Comparison of ENCODE assay signal across 8 mouse cellular contexts in the genomic region with DNA sequence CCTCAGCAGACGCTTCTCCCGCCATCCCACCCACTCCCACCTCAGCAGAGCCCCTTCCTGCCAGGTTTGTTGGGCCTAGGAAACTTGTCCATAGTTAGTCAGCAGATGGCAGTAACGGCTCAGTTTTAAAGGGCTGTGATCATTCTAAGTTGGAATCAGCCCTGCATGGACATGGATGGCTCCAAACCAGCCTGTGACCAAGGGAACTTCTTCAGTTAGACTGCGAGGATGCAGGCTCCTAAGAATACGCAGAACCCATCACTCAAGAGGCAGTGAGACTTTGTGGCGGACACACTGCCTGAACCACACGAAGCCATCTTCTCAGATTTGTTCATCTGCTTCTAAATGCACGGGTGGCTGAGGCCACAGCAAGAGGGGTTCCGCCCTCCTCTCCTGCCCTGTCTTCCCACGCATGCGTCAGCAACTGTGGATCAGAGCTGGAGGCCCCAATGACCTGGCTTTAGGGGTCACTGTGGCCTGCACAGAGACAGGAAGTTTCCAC. TPM values are rescaled to one million over a fixed set of nuclear protein-coding genes. Genes with fewer than 3 reads are reported as not detected.
DNase-seq lines count a peak whose midpoint lies in the region; ATAC-seq and TF ChIP-seq lines count a peak whose summit lies in the region.

No protein-coding gene starts in this region.

- peaks cover 8 to 10% of the 10 kb centered on the region in 2 experiments; a peak in 3 of 4 replicates for H3K4me1 ChIP-seq in CH12.LX (ENCODE audit: control insufficient read depth in 1 of 2, insufficient read depth in 2 of 2)
- no peaks in the 10 kb centered on the region for H3K4me1 ChIP-seq in brown adipose tissue, adult 24 weeks (ENCODE audit: control insufficient read depth, insufficient read depth, insufficient read length, low read length)
- H3K4me1 ChIP-seq in forebrain, embryonic 12.5 days: peaks cover 3% of the 10 kb centered on the region; the same call in 1 of the 2 replicates
- no peaks in the 10 kb centered on the region for H3K4me1 ChIP-seq in heart, postnatal 0 days (ENCODE audit: control insufficient read depth, insufficient read depth)
- peaks cover 4% of the 10 kb centered on the region; the same call in 1 of the 2 replicates for H3K4me1 ChIP-seq in liver, embryonic 12.5 days

- no peaks in the 10 kb centered on the region for H3K27me3 ChIP-seq in CH12.LX (replicated peaks)
- H3K27me3 ChIP-seq in forebrain, embryonic 12.5 days: no peaks in the 10 kb centered on the region
- no peaks in the 10 kb centered on the region for H3K27me3 ChIP-seq in heart, postnatal 0 days (ENCODE audit: control insufficient read depth, insufficient read depth, low read length)
- no peaks in the 10 kb centered on the region for H3K27me3 ChIP-seq in liver, embryonic 12.5 days (replicated peaks)

- TF ChIP-seq POLR2A in CH12.LX (IDR thresholded peaks at IDR 0.05; ENCODE audit: low read depth, low read length): no peak

- H3K27ac ChIP-seq in CH12.LX (ENCODE audit: insufficient read depth, low read depth): no peak overlapping the region
- H3K27ac ChIP-seq in brown adipose tissue, adult 24 weeks (replicated peaks; ENCODE audit: low read depth, low read length): peak overlapping the region; percentile 66
- no peak overlapping the region for H3K27ac ChIP-seq in forebrain, embryonic 12.5 days
- no peak overlapping the region for H3K27ac ChIP-seq in heart, postnatal 0 days (ENCODE audit: low read depth)
- H3K27ac ChIP-seq in liver, embryonic 12.5 days: no peak overlapping the region

- in situ Hi-C loops in CH12.LX (cut with MboI; ENCODE audit: low pct_ligation_motif_present, low pct_unique_long_range_greater_than_20kb, low sequenced_read_pairs): loop anchor here (25.0 kb wide), 1 partner anchor 437 kb away; no protein-coding TSS in a partner anchor

- H3K4me3 ChIP-seq in CH12.LX (replicated peaks in 1 of 3; ENCODE audit: low read depth in 2 of 3, low read length in 2 of 3, poor library complexity in 1 of 3): no peak overlapping the region
- peak overlapping the region; percentile 41 for H3K4me3 ChIP-seq in brown adipose tissue, adult 24 weeks (ENCODE audit: insufficient read depth, low read depth, low read length)
- H3K4me3 ChIP-seq in forebrain, embryonic 12.5 days (replicated peaks): no peak overlapping the region
- H3K4me3 ChIP-seq in heart, postnatal 0 days (ENCODE audit: low read depth, low read length): no peak overlapping the region
- H3K4me3 ChIP-seq in liver, embryonic 12.5 days: no peak overlapping the region

- TF ChIP-seq CTCF in CH12.LX (conservative IDR thresholded peaks at IDR 0.05 in 1 of 2, IDR thresholded peaks at IDR 0.05 in 1 of 2; ENCODE audit: low read depth in 2 of 2, low read length in 2 of 2): peak; percentile 17 to 85; a peak in 2 of 4 replicates
- TF ChIP-seq CTCF in heart, postnatal 0 days (IDR thresholded peaks at IDR 0.05; ENCODE audit: low read depth): peak; percentile 82

- dilution Hi-C loops in CH12.LX (cut with MboI; ENCODE audit: extremely low pct_ligation_motif_present, extremely low pct_unique_long_range_greater_than_20kb, low sequenced_read_pairs): no loop called here

- TF ChIP-seq RAD21 in CH12.LX (IDR thresholded peaks at IDR 0.05; ENCODE audit: low read depth, low read length): peak; percentile 90

- DNase-seq in CH12.LX (ENCODE audit: extremely low read depth): peak; percentile 58
- peak; percentile 80 for DNase-seq in heart, postnatal 0 days (ENCODE audit: low spot score)
- DNase-seq in kidney, postnatal 14 days: peak; percentile 83
- peak; percentile 59 for DNase-seq in neural tube, embryonic 10.5 days (ENCODE audit: extremely low spot score, low spot score)
- peak; percentile 52 for DNase-seq in thymus, postnatal 14 days

- H3K9me3 ChIP-seq in CH12.LX (replicated peaks; ENCODE audit: low read length): peaks cover 8% of the 10 kb centered on the region
- no peaks in the 10 kb centered on the region for H3K9me3 ChIP-seq in forebrain, embryonic 12.5 days
- H3K9me3 ChIP-seq in heart, postnatal 0 days (replicated peaks; ENCODE audit: control insufficient read depth, low read length): no peaks in the 10 kb centered on the region
- no peaks in the 10 kb centered on the region for H3K9me3 ChIP-seq in liver, embryonic 12.5 days (replicated peaks)

- no peak for TF ChIP-seq EP300 in CH12.LX (IDR thresholded peaks at IDR 0.05; ENCODE audit: low read length)
- TF ChIP-seq EP300 in heart, postnatal 0 days (IDR thresholded peaks at IDR 0.05; ENCODE audit: low read depth): no peak

- WGBS in forebrain, embryonic 12.5 days: 44% methylated on average over 11 of the region's 11 CpGs
- WGBS in heart, postnatal 0 days: 27% methylated on average over 11 of the region's 11 CpGs
- WGBS in liver, embryonic 12.5 days (ENCODE audit: insufficient replicate concordance): 23% methylated on average over 11 of the region's 11 CpGs

- no peak overlapping the region for H3K4me2 ChIP-seq in CH12.LX (ENCODE audit: insufficient read depth, low read depth, poor library complexity, severe bottlenecking)
- H3K4me2 ChIP-seq in forebrain, embryonic 12.5 days: no peak overlapping the region
- H3K4me2 ChIP-seq in heart, postnatal 0 days (ENCODE audit: low read depth, low read length): peak overlapping the region; percentile 10; the same call in 1 of the 2 replicates
- peak overlapping the region; percentile 23; the same call in 1 of the 2 replicates for H3K4me2 ChIP-seq in liver, embryonic 12.5 days

- peaks cover 0 to 13% of the 10 kb centered on the region in 2 experiments for H3K36me3 ChIP-seq in CH12.LX (replicated peaks in 1 of 2; ENCODE audit: control insufficient read depth in 1 of 2, insufficient read depth in 1 of 2, low read length in 1 of 2)
- H3K36me3 ChIP-seq in forebrain, embryonic 12.5 days (replicated peaks): no peaks in the 10 kb centered on the region
- no peaks in the 10 kb centered on the region for H3K36me3 ChIP-seq in heart, postnatal 0 days (replicated peaks; ENCODE audit: control insufficient read depth, insufficient read depth, low read length)
- no peaks in the 10 kb centered on the region for H3K36me3 ChIP-seq in liver, embryonic 12.5 days

- H3K79me2 ChIP-seq in CH12.LX (replicated peaks; ENCODE audit: control insufficient read depth, extremely low read depth, insufficient read depth, poor library complexity, severe bottlenecking): no peaks in the 10 kb centered on the region

- peak; percentile 82 for ATAC-seq in forebrain, embryonic 12.5 days (ENCODE audit: low FRiP score)
- peak; percentile 78 for ATAC-seq in heart, postnatal 0 days (ENCODE audit: insufficient read depth, low read depth)
- 0 out of 2 replicates have a peak, but pooled peaks have one; percentile 33 for ATAC-seq in liver, embryonic 12.5 days

- H3K9ac ChIP-seq in CH12.LX (ENCODE audit: insufficient read depth, low read depth): no peak overlapping the region
- no peak overlapping the region for H3K9ac ChIP-seq in forebrain, embryonic 12.5 days
- H3K9ac ChIP-seq in heart, postnatal 0 days (replicated peaks; ENCODE audit: low read depth, low read length): no peak overlapping the region
- no peak overlapping the region for H3K9ac ChIP-seq in liver, embryonic 12.5 days

TF ChIP-seq in CH12.LX, 34 proteins besides CTCF, POLR2A, EP300 and RAD21 (continues in another document):
- no peak for TF ChIP-seq MEF2A (IDR thresholded peaks at IDR 0.05; ENCODE audit: borderline replicate concordance, low read depth, low read length)
- no peak for TF ChIP-seq UBTF (IDR thresholded peaks at IDR 0.05; ENCODE audit: low read depth, low read length)
- TF ChIP-seq HCFC1 (IDR thresholded peaks at IDR 0.05; ENCODE audit: low read depth, low read length): no peak
- no peak for TF ChIP-seq ETS1 (conservative IDR thresholded peaks at IDR 0.05; ENCODE audit: low read depth, low read length)
- no peak for TF ChIP-seq ZNF384 (IDR thresholded peaks at IDR 0.05; ENCODE audit: low read depth, low read length)
- TF ChIP-seq TCF12 (IDR thresholded peaks at IDR 0.05; ENCODE audit: low read depth, low read length): no peak; the same call in 1 of the 2 replicates
- TF ChIP-seq PAX5 (IDR thresholded peaks at IDR 0.05; ENCODE audit: low read length): no peak
- TF ChIP-seq MXI1 (IDR thresholded peaks at IDR 0.05; ENCODE audit: low read depth, low read length): no peak
- TF ChIP-seq TBP (conservative IDR thresholded peaks at IDR 0.05; ENCODE audit: low read depth, low read length): no peak
- 0 out of 2 replicates have a peak, but pooled peaks have one; percentile 38 for TF ChIP-seq IRF4 (IDR thresholded peaks at IDR 0.05; ENCODE audit: low read depth, low read length)
- TF ChIP-seq NELFE (IDR thresholded peaks at IDR 0.05; ENCODE audit: low read depth, low read length): peak; percentile 17; the same call in 1 of the 2 replicates
- no peak for TF ChIP-seq BHLHE40 (IDR thresholded peaks at IDR 0.05; ENCODE audit: low read depth, low read length)
- no peak for TF ChIP-seq USF1 (IDR thresholded peaks at IDR 0.05; ENCODE audit: low read depth, low read length)
- TF ChIP-seq SIN3A (IDR thresholded peaks at IDR 0.05; ENCODE audit: low read length): no peak
- no peak for TF ChIP-seq E2F4 (IDR thresholded peaks at IDR 0.05; ENCODE audit: insufficient replicate concordance, low read depth, low read length)
- no peak for TF ChIP-seq ZMIZ1 (IDR thresholded peaks at IDR 0.05; ENCODE audit: low read depth, low read length)
- TF ChIP-seq MAZ (IDR thresholded peaks at IDR 0.05; ENCODE audit: low read depth, low read length): no peak
- TF ChIP-seq ELF1 (IDR thresholded peaks at IDR 0.05; ENCODE audit: low read depth, low read length): no peak
- TF ChIP-seq ZC3H11A (IDR thresholded peaks at IDR 0.05; ENCODE audit: low read depth, low read length): peak; percentile 66
- TF ChIP-seq ZKSCAN1 (IDR thresholded peaks at IDR 0.05; ENCODE audit: borderline replicate concordance, low read depth, low read length): no peak
- TF ChIP-seq POLR2AphosphoS2 (IDR thresholded peaks at IDR 0.05; ENCODE audit: low read depth, low read length): no peak
- TF ChIP-seq JUND (conservative IDR thresholded peaks at IDR 0.05; ENCODE audit: low read depth, low read length): no peak
- no peak for TF ChIP-seq GABPA (IDR thresholded peaks at IDR 0.05; ENCODE audit: insufficient replicate concordance, low read depth, low read length)

RNA-seq across cellular contexts. Expression of a gene that starts 29.1 kb away (rescaled TPM):
- total RNA-seq in CH12.LX (2012; rRNA removed) (0.71 and 0.93 TPM in 2 replicates), CH12.LX (2014; rRNA removed) (3.0 and 3.1 TPM in 2 replicates)
- 3.5 and 4.4 TPM in 2 replicates for polyA plus RNA-seq in CH12.LX (2012; ENCODE audit: insufficient read length, low read depth)
- polyA plus RNA-seq in brown adipose tissue, adult 24 weeks (2012; ENCODE audit: insufficient read depth, insufficient read length, missing spikeins): not detected in 2 replicates
- polyA plus RNA-seq in forebrain, embryonic 12.5 days (2016; fragmentation: Nextera tagmentation; extraction: Ambion mirVana): 0.21 and 0.34 TPM in 2 replicates
- 0.69 TPM in 1 of 2 replicates, not detected in the other for total RNA-seq in heart, postnatal 0 days (2014; rRNA removed; ENCODE audit: low replicate concordance)
- 0.22 TPM in 1 of 2 replicates, not detected in the other for polyA plus RNA-seq in heart, postnatal 0 days (2015; fragmentation: Nextera tagmentation; extraction: Ambion mirVana)
- 0.38 and 0.41 TPM in 2 replicates for polyA plus RNA-seq in liver, embryonic 12.5 days (2016; fragmentation: Nextera tagmentation; extraction: Ambion mirVana)

Comparison
In these comparisons a context has a peak if more than half of its experiments do, and no peak if none do; other contexts are left out.
1. H3K4me2 ChIP-seq: peak in heart, postnatal 0 days (single experiment) and liver, embryonic 12.5 days (single experiment); none in CH12.LX (single experiment) and forebrain, embryonic 12.5 days (single experiment).
2. Peak in every context shown above with its lines, with median percentiles within 50 percentile points of each other: DNase-seq and ATAC-seq.